Mouse (Mus musculus): Measurements from ENCODE around the gene Map2.

Map2 gene

GRCm38 (mm10) chr1:66320378-66321135 lies 145.5 kb downstream of the Map2 start:
- DNase-seq: no peak

GRCm38 (mm10) chr1:66321136-66321502 lies 146.0 kb downstream of the Map2 start:
- DNase-seq: no peak

GRCm38 (mm10) chr1:66321631-66322142 lies 146.6 kb downstream of the Map2 start:
- no peak for DNase-seq

- DNase-seq: no peak
These were observed 148.4 kb downstream of the Map2 start for GRCm38 (mm10) chr1:66323461-66323860.

GRCm38 (mm10) chr1:66324951-66325350 lies 149.9 kb downstream of the Map2 start:
- no peak for DNase-seq

GRCm38 (mm10) chr1:66328996-66329395 lies 153.9 kb downstream of the Map2 start:
- no peak for DNase-seq

- DNase-seq: no peak
These were observed 154.5 kb downstream of the Map2 start for GRCm38 (mm10) chr1:66329534-66329933.

- no peak for DNase-seq
These were observed 160.7 kb downstream of the Map2 start for GRCm38 (mm10) chr1:66335724-66336284.

- DNase-seq: no peak
These were observed 164.1 kb downstream of the Map2 start for GRCm38 (mm10) chr1:66339213-66339612.

GRCm38 (mm10) chr1:66348404-66349165 lies 173.5 kb downstream of the Map2 start:
- no peak for DNase-seq

- DNase-seq: no peak
These were observed 174.2 kb downstream of the Map2 start for GRCm38 (mm10) chr1:66349166-66349835.

GRCm38 (mm10) chr1:66351366-66351765 lies 176.3 kb downstream of the Map2 start:
- no peak for DNase-seq

- no peak for DNase-seq
These were observed 186.7 kb downstream of the Map2 start for GRCm38 (mm10) chr1:66361799-66362198.

- DNase-seq: no peak
These were observed 188.2 kb downstream of the Map2 start for GRCm38 (mm10) chr1:66363285-66363684.

GRCm38 (mm10) chr1:66364386-66364785 lies 189.3 kb downstream of the Map2 start:
- no peak for DNase-seq

GRCm38 (mm10) chr1:66365600-66365999 lies 190.5 kb downstream of the Map2 start:
- DNase-seq: no peak

GRCm38 (mm10) chr1:66369486-66369885 lies 194.4 kb downstream of the Map2 start:
- DNase-seq: no peak

- no peak for DNase-seq
These were observed 196.3 kb downstream of the Map2 start for GRCm38 (mm10) chr1:66371371-66371770.

GRCm38 (mm10) chr1:66386321-66386720 lies 211.2 kb downstream of the Map2 start:
- no peak for DNase-seq

GRCm38 (mm10) chr1:66386751-66387452 lies 211.8 kb downstream of the Map2 start:
- no peak for DNase-seq

GRCm38 (mm10) chr1:66388561-66388960 lies 213.5 kb downstream of the Map2 start:
- no peak for DNase-seq

GRCm38 (mm10) chr1:66394944-66395637 lies 220.0 kb downstream of the Map2 start:
- DNase-seq: no peak
